In the genomic region with DNA sequence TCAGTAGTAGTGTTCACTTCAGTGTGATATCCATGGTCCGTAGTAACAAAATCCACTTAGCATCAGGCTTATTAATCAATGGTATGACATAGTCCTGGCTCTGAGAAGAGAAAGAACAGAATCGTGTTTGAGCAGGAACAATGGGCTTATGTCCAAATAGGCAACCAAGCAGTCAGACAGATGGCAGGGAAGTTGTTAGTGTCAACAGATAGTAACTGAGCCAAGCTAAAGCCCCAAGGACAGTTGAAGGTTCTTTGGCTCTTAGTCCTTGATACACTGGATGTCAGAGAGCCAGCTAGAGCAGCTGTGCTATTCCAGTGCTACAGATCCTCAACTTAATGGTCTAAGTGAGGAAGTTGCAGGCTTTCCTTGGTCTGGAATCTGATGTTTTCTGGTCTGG, we compare ENCODE assay signal across 9 mouse cellular contexts.
A peak's percentile ranks its signal among the peaks of the same experiment; 100 is the strongest.
DNase-seq lines count a peak whose midpoint lies in the region; ATAC-seq lines count a peak whose summit lies in the region.
"Had no signal": no experiment of that assay in that cellular context is flagged by ENCODE, and none has a peak within 500 bp of the region (broad histone marks: within the 10 kb centered on the region; RNA-seq: fewer than 3 reads in every experiment).

No protein-coding gene starts in this region.

- no peaks in the 10 kb centered on the region for H3K9me3 ChIP-seq in heart, embryonic 10.5 days
- H3K9me3 ChIP-seq in lung, embryonic 16.5 days (ENCODE audit: control insufficient read depth, low read length), result no peaks in the 10 kb centered on the region
- H3K9me3 ChIP-seq: midbrain, embryonic 12.5 days had no signal

- 73% methylated on average over 2 of the region's 2 CpGs for WGBS in heart, embryonic 10.5 days
- WGBS in lung, embryonic 16.5 days, result 37% methylated on average over 2 of the region's 2 CpGs

- intact Hi-C loops in heart, postnatal 14 days (cut with DNase I), result no loop called here

- peak; percentile 89 for ATAC-seq in lung, embryonic 16.5 days (ENCODE audit: low read depth)
- ATAC-seq in frontal cortex, adult (ENCODE audit: low TSS enrichment), result no peak

- no peaks in the 10 kb centered on the region for H3K36me3 ChIP-seq in heart, embryonic 10.5 days
- no peaks in the 10 kb centered on the region for H3K36me3 ChIP-seq in lung, embryonic 16.5 days (ENCODE audit: control insufficient read depth, insufficient read depth, low read length)
- H3K36me3 ChIP-seq: midbrain, embryonic 12.5 days had no signal

- no peak overlapping the region for H3K4me2 ChIP-seq in lung, embryonic 16.5 days (ENCODE audit: low read depth, low read length)
- H3K4me2 ChIP-seq: midbrain, embryonic 12.5 days had no signal

- H3K27me3 ChIP-seq in heart, embryonic 10.5 days (ENCODE audit: insufficient read depth, poor library complexity, severe bottlenecking), result no peaks in the 10 kb centered on the region
- no peaks in the 10 kb centered on the region for H3K27me3 ChIP-seq in lung, embryonic 16.5 days (ENCODE audit: control insufficient read depth, insufficient read depth, low read depth, low read length)
- H3K27me3 ChIP-seq: midbrain, embryonic 12.5 days had no signal

- no peak overlapping the region for H3K4me3 ChIP-seq in heart, embryonic 10.5 days
- H3K4me3 ChIP-seq in lung, embryonic 16.5 days (ENCODE audit: low read length), result no peak overlapping the region
- H3K4me3 ChIP-seq: midbrain, embryonic 12.5 days had no signal

- no peak overlapping the region for H3K9ac ChIP-seq in lung, embryonic 16.5 days (ENCODE audit: low read length)
- H3K9ac ChIP-seq: midbrain, embryonic 12.5 days had no signal

- H3K4me1 ChIP-seq in heart, embryonic 10.5 days, result no peaks in the 10 kb centered on the region
- H3K4me1 ChIP-seq in lung, embryonic 16.5 days (replicated peaks; ENCODE audit: control insufficient read depth, insufficient read depth, low read length), result no peaks in the 10 kb centered on the region
- H3K4me1 ChIP-seq: midbrain, embryonic 12.5 days had no signal

- peak; percentile 70 to 83 for DNase-seq in heart, adult 18-20 months
- DNase-seq in heart, embryonic 10.5 days (ENCODE audit: low spot score), result no peak
- DNase-seq in lung, postnatal 14 days, result no peak
- peak; percentile 31 for DNase-seq in gastrocnemius, postnatal 25 days
- peak; percentile 44 to 59 for DNase-seq in heart, postnatal 14 days

- H3K27ac ChIP-seq in heart, embryonic 10.5 days, result no peak overlapping the region
- no peak overlapping the region for H3K27ac ChIP-seq in lung, embryonic 16.5 days (ENCODE audit: low read length)
- H3K27ac ChIP-seq: kidney, postnatal 0 days; midbrain, embryonic 12.5 days had no signal

Comparison
In these comparisons a context has a peak if more than half of its experiments do, and no peak if none do; other contexts are left out.
1. DNase-seq: peak in heart, adult 18-20 months (2 of 2), gastrocnemius, postnatal 25 days (single experiment) and heart, postnatal 14 days (2 of 2); none in heart, embryonic 10.5 days (single experiment) and lung, postnatal 14 days (single experiment).